9 mouse cellular contexts compared by ENCODE assay signal in genomic region chr7:130073388-130073787, GRCm38 (mm10).
DNase-seq lines count a peak whose midpoint lies in the region; ATAC-seq and TF ChIP-seq lines count a peak whose summit lies in the region.
"Had no signal": no experiment of that assay in that cellular context is flagged by ENCODE, and none has a peak within 500 bp of the region (broad histone marks: within the 10 kb centered on the region; RNA-seq: fewer than 3 reads in every experiment).

No protein-coding gene starts in this region.

- no peak for DNase-seq in layer of hippocampus, adult 2 months (ENCODE audit: low spot score in 2 of 2)
- no peak for DNase-seq in layer of hippocampus, adult 11-12 months (ENCODE audit: low spot score)
- DNase-seq in liver, embryonic 13.5 days: no peak
- no peak for DNase-seq in gastrocnemius, postnatal 36 days
- DNase-seq in layer of hippocampus, postnatal 14 days (ENCODE audit: low spot score in 2 of 2): no peak
- no peak for DNase-seq in layer of hippocampus, adult 8-10 months (ENCODE audit: low spot score in 2 of 2)

- H3K27me3 ChIP-seq in forebrain, embryonic 16.5 days (replicated peaks; ENCODE audit: control insufficient read depth, insufficient read depth, low read length): 0 out of 2 replicates have a peak, but pooled peaks cover 3% of the 10 kb centered on the region
- no peaks in the 10 kb centered on the region for H3K27me3 ChIP-seq in liver, embryonic 13.5 days
- no peaks in the 10 kb centered on the region for H3K27me3 ChIP-seq in neural tube, embryonic 15.5 days (replicated peaks)

- peak overlapping the region; percentile 61 for H3K4me2 ChIP-seq in forebrain, embryonic 16.5 days (ENCODE audit: low read length)
- peak overlapping the region; percentile 43 for H3K4me2 ChIP-seq in liver, embryonic 13.5 days
- peak overlapping the region; percentile 56 for H3K4me2 ChIP-seq in neural tube, embryonic 15.5 days

- peak overlapping the region; percentile 36 for H3K4me3 ChIP-seq in layer of hippocampus, adult 2 months
- H3K4me3 ChIP-seq in forebrain, embryonic 16.5 days (replicated peaks; ENCODE audit: low read length): peak overlapping the region; percentile 27
- H3K4me3 ChIP-seq in liver, embryonic 13.5 days (replicated peaks): peak overlapping the region; percentile 9; the same call in 1 of the 2 replicates
- no peak overlapping the region for H3K4me3 ChIP-seq in neural tube, embryonic 15.5 days (replicated peaks)

- 45% methylated on average over 11 of the region's 11 CpGs for WGBS in forebrain, embryonic 16.5 days
- WGBS in liver, embryonic 13.5 days (ENCODE audit: insufficient replicate concordance): 58% methylated on average over 11 of the region's 11 CpGs
- WGBS in neural tube, embryonic 15.5 days: 60% methylated on average over 11 of the region's 11 CpGs

- no peak for ATAC-seq in forebrain, embryonic 16.5 days
- no peak for ATAC-seq in liver, embryonic 13.5 days (ENCODE audit: low read depth)
- no peak for ATAC-seq in neural tube, embryonic 15.5 days (ENCODE audit: low FRiP score)

- intact Hi-C loops in gastrocnemius, postnatal 36 days (cut with DNase I): no loop called here

- H3K4me1 ChIP-seq in forebrain, embryonic 16.5 days (replicated peaks; ENCODE audit: control insufficient read depth, insufficient read depth, low read length): peaks cover 11% of the 10 kb centered on the region
- peaks cover 3% of the 10 kb centered on the region; the same call in 1 of the 2 replicates for H3K4me1 ChIP-seq in liver, embryonic 13.5 days (replicated peaks)
- H3K4me1 ChIP-seq in neural tube, embryonic 15.5 days: peaks cover 14% of the 10 kb centered on the region

- no peaks in the 10 kb centered on the region for H3K36me3 ChIP-seq in forebrain, embryonic 16.5 days (ENCODE audit: control insufficient read depth, insufficient read depth)
- H3K36me3 ChIP-seq in liver, embryonic 13.5 days: no peaks in the 10 kb centered on the region
- H3K36me3 ChIP-seq in neural tube, embryonic 15.5 days: no peaks in the 10 kb centered on the region
- H3K36me3 ChIP-seq: G1E had no signal

- H3K27ac ChIP-seq in layer of hippocampus, adult 2 months: peak overlapping the region; percentile 32; the same call in 1 of the 2 replicates
- H3K27ac ChIP-seq in forebrain, embryonic 16.5 days (ENCODE audit: low read length): no peak overlapping the region
- no peak overlapping the region for H3K27ac ChIP-seq in liver, embryonic 13.5 days
- H3K27ac ChIP-seq in neural tube, embryonic 15.5 days (replicated peaks): no peak overlapping the region

- no peak overlapping the region for H3K9ac ChIP-seq in forebrain, embryonic 16.5 days (replicated peaks; ENCODE audit: low read depth, low read length)
- H3K9ac ChIP-seq in liver, embryonic 13.5 days: no peak overlapping the region
- no peak overlapping the region for H3K9ac ChIP-seq in neural tube, embryonic 15.5 days (replicated peaks)

- no peaks in the 10 kb centered on the region for H3K9me3 ChIP-seq in forebrain, embryonic 16.5 days (ENCODE audit: control insufficient read depth, low read length)
- no peaks in the 10 kb centered on the region for H3K9me3 ChIP-seq in liver, embryonic 13.5 days (replicated peaks)
- no peaks in the 10 kb centered on the region for H3K9me3 ChIP-seq in neural tube, embryonic 15.5 days (replicated peaks)

- TF ChIP-seq CTCF in layer of hippocampus, adult 2 months (conservative IDR thresholded peaks at IDR 0.05): no peak
